Mouse (Mus musculus): ENCODE measurements around the gene Mmp24. TPM values are rescaled to one million over a fixed set of nuclear protein-coding genes. Genes with fewer than 3 reads are reported as not detected.

The Mmp24 gene
- total RNA-seq, 1 experiment from 2014 or later, result 2.6 TPM

DNA sequence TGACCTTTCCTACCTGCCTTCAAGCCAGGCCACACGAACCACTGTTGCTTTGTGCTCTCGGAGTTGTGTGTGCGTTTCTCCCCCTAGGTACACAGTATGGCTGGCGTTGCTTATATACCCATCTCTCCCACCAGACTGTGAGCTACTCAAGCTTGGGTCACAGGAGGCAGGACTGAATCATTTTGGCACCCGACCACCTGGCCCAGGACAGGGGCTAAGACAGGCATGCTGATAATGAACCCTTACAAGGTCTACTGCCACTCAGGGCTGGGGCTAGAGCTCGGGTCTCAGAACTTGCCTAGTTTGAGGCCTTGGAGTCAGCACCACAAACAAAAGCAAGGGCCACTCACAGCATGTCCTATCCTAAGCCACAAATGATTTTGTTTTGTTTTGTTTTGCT lies 86.4 kb downstream of the Mmp24 start:
- peak; percentile 77 for DNase-seq

DNA sequence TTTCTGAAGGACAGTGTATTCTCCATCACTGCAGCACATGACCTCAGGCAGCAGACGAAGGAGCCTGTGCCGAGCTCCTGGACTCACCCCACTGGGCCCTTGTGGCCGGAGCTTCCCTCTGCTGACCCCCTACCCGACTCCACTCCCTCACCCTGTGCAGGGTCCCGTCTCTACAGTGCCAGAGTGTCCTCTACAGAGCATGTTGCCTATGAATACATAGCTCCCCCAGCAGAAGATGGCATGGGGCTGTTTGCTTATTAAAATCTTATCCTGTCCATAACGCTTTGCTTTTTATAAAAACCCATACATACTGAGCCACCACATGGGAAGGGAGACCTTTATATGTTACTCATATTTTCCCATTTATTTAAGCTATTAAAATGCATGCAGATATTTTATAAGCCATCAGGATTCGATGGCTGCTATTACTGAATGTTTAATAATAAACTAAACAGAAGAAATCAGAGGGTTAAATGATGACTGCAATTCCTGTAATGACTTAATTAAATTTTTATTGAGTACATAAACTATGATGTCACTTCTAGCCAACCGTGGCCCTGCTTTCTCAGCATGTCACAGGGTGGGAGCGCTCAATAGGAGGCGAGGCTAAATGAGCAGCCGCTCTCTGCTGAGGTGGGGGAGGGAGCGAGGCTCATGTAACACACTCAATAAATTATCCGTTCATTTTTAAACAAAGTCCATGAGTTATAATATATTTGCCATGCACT lies 87.6 kb downstream of the Mmp24 start:
- no peak for DNase-seq

DNA sequence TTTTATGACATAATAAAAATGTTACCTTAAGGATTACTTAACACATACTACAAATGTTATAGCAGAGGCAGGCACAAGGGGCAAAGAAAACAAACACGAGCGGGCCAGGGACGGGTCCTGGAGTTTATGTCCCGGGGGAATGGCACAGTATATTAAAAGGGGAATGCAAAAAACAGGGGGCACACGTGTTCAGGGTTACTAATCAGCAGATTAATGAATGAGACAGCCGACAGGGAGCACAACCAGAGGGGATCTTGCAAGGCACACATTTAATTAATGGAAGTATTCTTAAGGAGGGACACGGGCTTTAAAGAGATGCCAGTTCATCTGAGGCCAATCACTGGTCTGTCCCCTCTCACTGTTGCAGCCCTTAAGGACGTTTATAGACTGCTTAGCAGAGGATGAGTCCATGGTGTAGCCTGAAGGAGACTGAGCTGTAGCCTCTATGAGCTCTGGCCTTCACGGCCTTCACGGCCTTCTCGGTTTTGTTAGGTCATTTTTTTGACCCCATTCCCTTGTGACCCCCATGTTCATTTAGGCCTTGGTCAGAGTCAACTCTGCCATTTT lies 88.2 kb downstream of the Mmp24 start:
- no peak for DNase-seq

Other genes starting within 250 kb of the Mmp24 start
- gene Gss, start 182.5 kb upstream of the Mmp24 start, total RNA-seq (2021), result 46.6 and 48.4 TPM in 2 replicates
- gene Myh7b, start 164.1 kb upstream of the Mmp24 start, total RNA-seq (2021), result 0.08 and 0.74 TPM in 2 replicates
- gene Trpc4ap, start 83.0 kb upstream of the Mmp24 start, total RNA-seq (2021), result 110 and 124 TPM in 2 replicates
- 35.1 and 37.9 TPM in 2 replicates for gene Edem2, start 45.9 kb upstream of the Mmp24 start, total RNA-seq (2021)
- not detected in 2 replicates for gene Gm17581, start 39.5 kb upstream of the Mmp24 start, total RNA-seq (2021)
- gene Procr, start 24.2 kb upstream of the Mmp24 start, total RNA-seq (2021), result 38.3 and 52.9 TPM in 2 replicates
- 81.1 and 87.2 TPM in 2 replicates for gene BC029722, start 44.1 kb downstream of the Mmp24 start, total RNA-seq (2021)
- 113 and 133 TPM in 2 replicates for gene Eif6, start 51.6 kb downstream of the Mmp24 start, total RNA-seq (2021)
- not detected in 2 replicates for gene Fam83c, start 59.5 kb downstream of the Mmp24 start, total RNA-seq (2021)
- 141 and 154 TPM in 2 replicates for gene Uqcc1, start 155.0 kb downstream of the Mmp24 start, total RNA-seq (2021)
- gene Gm15557, start 165.4 kb downstream of the Mmp24 start, total RNA-seq (2021), result not detected in 2 replicates
- gene Gdf5, start 170.0 kb downstream of the Mmp24 start, total RNA-seq (2021), result 1.1 and 1.8 TPM in 2 replicates
- 13.1 and 14.9 TPM in 2 replicates for gene Cep250, start 181.1 kb downstream of the Mmp24 start, total RNA-seq (2021)
- gene 6430550D23Rik, start 232.6 kb downstream of the Mmp24 start, total RNA-seq (2021), result 2.9 and 4.0 TPM in 2 replicates
- gene Ergic3, start 232.7 kb downstream of the Mmp24 start, total RNA-seq (2021), result 179 and 180 TPM in 2 replicates

All from adrenal gland, postnatal 14 days (tissue).